Mouse (Mus musculus) hindbrain, embryonic 16.5 days (tissue): ENCODE data around the gene Mroh2a. TPM values are rescaled to one million over a fixed set of nuclear protein-coding genes. Genes with fewer than 3 reads are reported as not detected.

Experiments
- ATAC-seq: fragments of 200-750 bp; cut with Nextera tagmentation; 2 replicates; pipeline ENCODE4 v1.8.0; 2017; ENCODE audit warnings: moderate TSS enrichment, moderate library complexity
- H3K27ac ChIP-seq: fragments of 300-500 bp; sonication (generic); 2 replicates; pipeline ENCODE4 v1.5.1; 2014; ENCODE audit warnings: low read depth, mild to moderate bottlenecking, control low read depth, low read length, moderate library complexity
- H3K27me3 ChIP-seq: fragments of 300-500 bp; sonication (generic); replicated peaks from 2 replicates; pipeline ENCODE4 v1.6.1; 2014; ENCODE audit warnings: low read length; ENCODE audit not compliant: control insufficient read depth, insufficient read depth
- H3K36me3 ChIP-seq: fragments of 300-500 bp; sonication (generic); 2 replicates; pipeline ENCODE4 v1.6.1; 2014; ENCODE audit warnings: mild to moderate bottlenecking, low read length, moderate library complexity, mixed read lengths; ENCODE audit not compliant: control insufficient read depth, insufficient read depth
- H3K4me1 ChIP-seq: fragments of 300-500 bp; sonication (generic); 2 replicates; pipeline ENCODE4 v1.6.1; 2014; ENCODE audit warnings: low read depth, low read length; ENCODE audit not compliant: control insufficient read depth, insufficient read depth
- H3K4me2 ChIP-seq: fragments of 300-500 bp; sonication (generic); 2 replicates; pipeline ENCODE4 v1.6.1; 2014; ENCODE audit warnings: mild to moderate bottlenecking, low read length, control low read depth, moderate library complexity
- H3K4me3 ChIP-seq: fragments of 300-500 bp; sonication (generic); 2 replicates; pipeline ENCODE4 v1.5.1; 2014; ENCODE audit warnings: mild to moderate bottlenecking, low read length, control low read depth, moderate library complexity
- H3K9ac ChIP-seq: fragments of 300-500 bp; sonication (generic); 2 replicates; pipeline ENCODE4 v1.6.1; 2014; ENCODE audit warnings: low read depth, mild to moderate bottlenecking, control low read depth, low read length, moderate library complexity
- H3K9me3 ChIP-seq: fragments of 300-500 bp; sonication (generic); 2 replicates; pipeline ENCODE4 v1.6.1; 2014; ENCODE audit warnings: mild to moderate bottlenecking, low read length, moderate library complexity; ENCODE audit not compliant: control insufficient read depth
- WGBS: fragments of 180-500 bp; shearing (Covaris S2); extraction: QIAGEN DNeasy Blood & Tissue Kit; methylation state at CpG from one replicate; pipeline ENCODE4 v1.1.7; 2014; 5-methylcytosine and 5-hydroxymethylcytosine counted together
- polyA plus RNA-seq: library from polyadenylated mRNA; unstranded; fragments of >200 nt; fragmentation: Nextera tagmentation; extraction: Ambion mirVana; gene quantifications from 2 replicates; pipeline ENCODE4 v1.2.1, GENCODE M21; 2015

Mroh2a gene
- polyA plus RNA-seq, 1 experiment from 2014 or later = 0.45 TPM

DNA sequence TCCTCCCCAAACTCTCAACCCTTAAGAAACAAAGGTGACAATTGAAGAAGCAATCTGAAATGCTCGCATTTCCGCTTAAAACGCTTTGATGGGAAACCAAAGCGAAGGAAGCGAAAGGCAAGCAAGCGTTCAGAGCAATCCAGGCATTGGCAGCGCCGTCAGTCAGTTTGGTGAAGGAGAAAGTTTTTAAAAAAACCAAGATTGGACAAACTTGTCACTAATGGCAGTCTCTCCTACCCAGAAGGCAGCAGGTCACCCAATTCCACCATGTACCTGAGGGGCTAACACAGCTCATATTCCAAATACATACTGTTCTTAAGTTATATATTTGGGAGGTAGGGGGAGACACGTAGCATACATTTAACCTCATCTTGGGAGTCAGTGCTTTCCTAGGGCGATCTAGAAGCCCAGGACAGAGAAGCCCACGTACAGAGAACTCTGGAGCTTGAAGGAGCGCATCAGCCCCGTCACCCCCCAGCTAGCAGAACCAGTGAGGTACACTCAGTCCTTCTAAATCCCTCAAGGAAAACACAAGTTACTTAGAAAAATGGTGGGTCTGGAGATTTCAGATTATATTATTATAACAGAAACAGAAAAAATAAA, 48.4 kb downstream of the Mroh2a start:
- Histone ChIP-seq H3K4me1 (peaks cover 19% of the 10 kb centered on the region), H3K9me3 (0 out of 2 replicates have a peak, but pooled peaks cover 2% of the 10 kb centered on the region), H3K27ac (no peak overlapping the region), H3K4me3 (no peak overlapping the region), H3K4me2 (no peak overlapping the region), H3K9ac (no peak overlapping the region), H3K27me3 (no peaks in the 10 kb centered on the region), H3K36me3 (peaks cover 17% of the 10 kb centered on the region)
- ATAC-seq = no peak
- WGBS = 70% methylated on average over 13 of the region's 13 CpGs

DNA sequence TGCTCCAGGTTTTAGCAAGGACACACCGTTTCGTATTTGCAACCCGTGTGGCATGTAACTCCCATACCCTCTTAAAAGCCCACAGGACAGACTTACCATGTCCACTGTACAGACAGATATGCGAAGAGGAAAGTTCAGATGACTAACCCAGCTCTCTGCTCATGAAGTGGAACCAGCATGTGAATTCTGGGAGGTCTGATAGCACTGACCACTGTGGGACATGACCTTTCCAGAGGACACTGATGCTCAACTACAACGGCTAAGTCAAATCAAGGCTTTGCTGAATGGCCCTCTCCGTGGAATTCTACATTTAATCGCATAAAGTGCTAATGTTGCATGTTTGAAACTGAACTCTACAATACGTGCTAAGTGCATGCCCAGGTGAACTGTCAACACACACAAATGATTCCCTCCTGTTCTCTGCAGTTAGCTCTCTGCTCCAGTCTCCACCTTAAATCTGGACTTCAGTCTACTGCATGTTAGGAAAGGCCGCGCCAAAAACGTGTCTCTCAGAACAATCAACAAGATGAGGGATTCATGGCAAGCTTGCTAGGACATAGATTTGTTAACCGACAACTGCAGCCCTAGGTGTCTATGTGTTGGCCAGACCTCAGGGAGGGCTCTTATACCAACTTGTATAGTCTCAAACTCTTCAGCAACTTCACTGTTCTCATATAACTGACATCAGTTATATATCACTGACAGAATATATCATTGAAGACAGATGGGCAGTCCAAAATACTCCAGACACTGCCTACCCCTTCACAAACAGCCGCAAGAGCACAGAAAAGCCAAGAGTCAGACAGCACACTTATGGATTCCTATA, 49.1 kb downstream of the Mroh2a start:
- peak overlapping the region; percentile 51 for H3K4me3 ChIP-seq
- H3K4me1 ChIP-seq = peaks cover 19% of the 10 kb centered on the region
- H3K9ac ChIP-seq = peak overlapping the region; percentile 78
- peaks cover 17% of the 10 kb centered on the region for H3K36me3 ChIP-seq
- 0 out of 2 replicates have a peak, but pooled peaks cover 2% of the 10 kb centered on the region for H3K9me3 ChIP-seq
- ATAC-seq = no peak
- no peaks in the 10 kb centered on the region for H3K27me3 ChIP-seq
- no peak overlapping the region for H3K27ac ChIP-seq
- H3K4me2 ChIP-seq = peak overlapping the region; percentile 68
- 67% methylated on average over 13 of the region's 13 CpGs for WGBS

DNA sequence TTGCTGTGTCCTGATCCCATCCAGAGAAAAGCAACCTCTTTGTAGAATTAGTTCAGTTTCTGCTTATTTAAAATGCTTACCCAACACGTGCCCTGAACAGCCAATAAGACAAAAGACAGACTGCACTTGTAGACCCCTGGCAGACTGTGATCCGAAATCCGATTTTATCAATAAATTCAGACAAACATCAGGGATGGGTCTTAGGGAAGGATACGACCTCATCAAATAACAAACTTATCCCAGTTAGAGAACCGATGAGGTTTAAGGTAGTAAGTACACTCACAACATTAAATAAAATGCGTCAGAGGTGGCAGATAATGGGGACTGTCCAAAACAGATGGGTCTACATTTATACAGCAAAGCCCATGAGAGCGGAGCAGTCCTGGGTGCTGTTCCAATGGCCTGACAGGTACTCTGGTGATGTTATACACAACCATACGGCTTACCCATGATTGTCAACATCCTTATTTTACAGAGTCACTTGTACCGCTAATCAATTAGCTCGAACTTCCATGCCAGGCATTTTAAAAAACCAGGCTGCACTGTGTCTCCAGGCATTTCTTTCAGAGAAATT, 49.8 kb downstream of the Mroh2a start:
- Histone ChIP-seq H3K4me2 (peak overlapping the region; percentile 68), H3K9ac (peak overlapping the region; percentile 78), H3K27ac (peak overlapping the region; percentile 72), H3K4me1 (peaks cover 19% of the 10 kb centered on the region), H3K36me3 (peaks cover 17% of the 10 kb centered on the region), H3K27me3 (no peaks in the 10 kb centered on the region), H3K9me3 (peaks cover 2% of the 10 kb centered on the region; the same call in 1 of the 2 replicates), H3K4me3 (peak overlapping the region; percentile 51)
- peak; percentile 41 for ATAC-seq
- 27% methylated on average over 10 of the region's 10 CpGs for WGBS

DNA sequence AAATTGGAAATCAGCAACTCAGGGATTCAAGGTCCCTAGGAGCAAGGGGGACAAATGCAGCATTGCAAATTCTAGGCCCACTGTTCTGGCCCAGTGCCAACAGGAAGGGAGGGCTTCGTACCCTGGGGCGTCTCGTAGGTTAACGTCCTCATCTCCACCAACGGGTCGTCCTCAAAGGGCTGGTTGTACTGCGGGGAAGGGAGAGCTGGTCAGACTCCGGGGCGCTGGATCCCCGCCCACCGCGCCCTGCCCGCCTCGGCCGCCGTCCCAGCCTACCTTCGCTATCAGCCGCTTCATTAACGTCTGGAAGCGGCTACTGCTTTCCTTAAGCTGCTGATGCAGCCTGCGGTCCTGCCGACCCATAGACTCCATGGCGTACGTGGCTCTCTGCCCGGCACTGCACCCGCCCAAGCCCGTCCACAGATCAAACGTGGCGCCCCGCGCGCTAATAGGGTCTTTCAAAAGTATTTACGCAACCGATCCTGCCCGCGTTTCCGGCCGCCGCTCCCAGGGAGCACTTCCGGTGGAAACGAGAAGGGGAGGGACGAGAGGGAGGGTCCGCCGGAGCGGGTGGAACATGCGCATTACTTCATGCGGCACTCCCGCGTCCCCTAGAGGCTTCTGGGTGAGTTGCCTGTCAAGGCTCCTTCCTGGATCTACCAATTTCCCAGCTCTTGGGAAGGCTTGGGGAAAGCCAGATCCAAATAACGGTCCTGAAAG, 50.5 kb downstream of the Mroh2a start, which contains the start of the genes Hjurp and Trpm8:
Gene Hjurp, minus strand, starts transcription at position 536 of the 720 bp plus-strand sequence.
Gene Trpm8, plus strand, starts transcription at position 564 of the 720 bp plus-strand sequence.
- peaks cover 19% of the 10 kb centered on the region for H3K4me1 ChIP-seq
- H3K4me2 ChIP-seq = peak within 1 kb of the TSS; percentile 68
- H3K9ac ChIP-seq = peak within 1 kb of the TSS; percentile 78
- under 1% methylated on average over 50 of the region's 50 CpGs for WGBS
- H3K27me3 ChIP-seq = no peaks in the 10 kb centered on the region
- peak; percentile 98 for ATAC-seq
- peak within 1 kb of the TSS; percentile 72 for H3K27ac ChIP-seq
- H3K36me3 ChIP-seq = peaks cover 17% of the 10 kb centered on the region
- H3K4me3 ChIP-seq = peak within 1 kb of the TSS; percentile 51
- peaks cover 2% of the 10 kb centered on the region; the same call in 1 of the 2 replicates for H3K9me3 ChIP-seq

DNA sequence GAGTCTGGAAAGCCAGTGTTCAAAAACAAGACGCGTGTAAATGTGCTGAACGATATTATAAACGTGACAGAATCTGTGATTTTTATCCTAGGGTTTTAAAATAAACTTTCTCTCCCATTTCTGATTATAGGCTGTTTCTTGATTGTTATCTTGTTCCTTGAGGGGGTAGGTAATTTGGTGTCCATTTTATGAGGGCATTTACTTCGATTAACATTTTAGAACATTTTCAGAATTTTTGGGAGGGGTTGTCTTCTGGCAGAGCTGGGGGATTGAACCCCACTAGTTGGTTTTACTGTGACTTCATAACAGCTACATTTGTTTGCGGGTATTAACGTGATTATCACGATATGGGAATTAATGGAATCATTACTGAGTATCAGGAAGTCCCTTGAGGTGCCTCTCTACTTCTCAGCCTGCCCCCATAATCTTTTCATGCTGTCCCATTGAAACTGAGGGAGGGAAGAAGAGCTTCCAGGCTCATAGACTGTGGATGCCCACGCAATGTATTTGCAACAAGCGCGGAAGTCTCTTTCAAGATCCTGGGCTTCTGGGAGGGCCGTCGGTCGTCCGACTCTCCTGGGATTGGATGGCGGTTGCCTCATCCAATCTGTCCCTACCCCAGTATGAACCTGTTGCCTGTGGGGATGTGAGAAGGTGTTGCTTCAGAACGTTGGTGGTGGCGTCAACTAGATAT, 51.2 kb downstream of the Mroh2a start:
- H3K27ac ChIP-seq = peak overlapping the region; percentile 72
- peaks cover 13% of the 10 kb centered on the region for H3K36me3 ChIP-seq
- H3K27me3 ChIP-seq = no peaks in the 10 kb centered on the region
- peaks cover 4% of the 10 kb centered on the region; the same call in 1 of the 2 replicates for H3K9me3 ChIP-seq
- H3K4me2 ChIP-seq = peak overlapping the region; percentile 68
- peaks cover 19% of the 10 kb centered on the region for H3K4me1 ChIP-seq
- 67% methylated on average over 18 of the region's 18 CpGs for WGBS
- H3K9ac ChIP-seq = peak overlapping the region; percentile 78
- peak; percentile 0 for ATAC-seq
- H3K4me3 ChIP-seq = peak overlapping the region; percentile 51

DNA sequence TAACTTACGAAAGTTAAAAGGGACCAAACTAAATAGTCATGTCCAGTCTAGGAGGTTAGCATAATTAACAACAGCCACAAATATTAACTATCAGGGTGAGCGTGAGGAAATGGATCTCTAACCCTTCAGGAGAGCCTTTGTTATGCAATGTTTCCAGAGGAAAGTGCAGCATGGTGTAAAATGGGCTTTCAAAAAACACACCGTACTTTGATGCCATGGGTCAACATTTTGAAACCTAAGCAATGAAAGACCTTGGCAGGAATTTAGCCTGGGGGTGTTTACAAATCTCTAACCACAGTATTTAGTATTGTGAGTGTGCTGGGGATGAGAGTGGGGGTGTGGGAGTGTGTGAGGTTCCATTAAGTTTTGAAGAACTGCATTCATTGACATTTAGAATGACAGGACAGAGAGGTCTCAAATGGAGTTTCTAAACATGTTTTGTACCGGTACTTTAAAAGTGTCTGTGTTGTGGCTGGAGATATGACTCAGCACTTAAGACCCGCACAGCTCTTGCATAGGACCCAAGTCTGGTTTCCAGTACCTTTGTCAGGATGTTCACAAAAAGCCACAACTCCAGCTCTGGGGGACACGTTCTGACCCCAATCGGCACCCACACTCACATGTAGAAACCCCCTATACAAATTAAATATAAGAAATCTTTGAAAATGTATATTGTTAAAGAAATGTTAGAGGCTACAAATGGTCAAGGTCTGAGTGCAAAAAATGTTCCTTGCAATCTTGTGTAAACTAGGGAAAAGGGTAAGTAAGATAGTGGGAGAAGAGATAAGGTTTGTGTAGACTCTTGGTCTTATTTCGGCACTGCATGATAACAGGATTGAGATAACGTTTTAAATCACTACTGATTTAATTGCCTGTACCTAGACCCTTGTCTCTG, 52.6 kb downstream of the Mroh2a start:
- no peak for ATAC-seq
- Histone ChIP-seq H3K4me1 (peaks cover 19% of the 10 kb centered on the region), H3K4me2 (no peak overlapping the region), H3K27me3 (no peaks in the 10 kb centered on the region), H3K9ac (no peak overlapping the region), H3K27ac (no peak overlapping the region), H3K36me3 (0 out of 2 replicates have a peak, but pooled peaks cover 4% of the 10 kb centered on the region), H3K9me3 (peaks cover 16% of the 10 kb centered on the region), H3K4me3 (no peak overlapping the region)
- 72% methylated on average over 9 of the region's 9 CpGs for WGBS

DNA sequence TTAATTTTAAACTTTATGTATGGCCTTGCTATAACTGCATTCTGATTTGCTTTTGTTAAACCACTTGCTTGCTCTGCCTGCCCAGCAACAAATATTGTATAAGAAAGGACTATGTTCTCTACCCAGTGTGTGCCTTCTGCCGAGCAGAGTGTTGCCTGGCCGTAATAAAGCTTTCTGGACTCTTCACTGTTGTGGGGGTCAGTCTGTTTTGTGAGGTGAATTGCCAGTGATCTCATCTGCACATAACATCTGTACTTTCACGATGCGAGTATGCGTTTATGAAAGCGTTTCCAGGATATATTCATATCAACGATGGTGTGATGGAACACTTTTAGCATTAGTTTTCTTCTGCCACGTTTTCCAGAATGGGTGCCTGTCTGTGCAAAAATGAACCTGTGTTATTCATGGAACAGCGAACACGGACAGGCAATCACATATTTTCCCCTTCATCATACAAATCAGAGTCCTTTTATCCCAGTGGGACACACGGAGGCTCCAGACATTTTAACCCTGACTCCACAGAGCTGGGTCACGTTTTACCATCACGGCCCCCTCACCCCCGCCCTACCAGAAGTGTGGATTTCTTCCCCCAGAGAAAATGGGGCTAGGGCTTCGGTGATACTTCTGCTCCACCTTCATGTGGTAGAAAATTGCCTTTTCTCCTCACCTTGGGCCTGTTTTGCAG, 53.4 kb downstream of the Mroh2a start:
- no peak for ATAC-seq
- Histone ChIP-seq H3K9me3 (peaks cover 24% of the 10 kb centered on the region), H3K36me3 (no peaks in the 10 kb centered on the region), H3K9ac (no peak overlapping the region), H3K4me1 (peaks cover 19% of the 10 kb centered on the region), H3K4me2 (no peak overlapping the region), H3K4me3 (no peak overlapping the region), H3K27me3 (no peaks in the 10 kb centered on the region), H3K27ac (no peak overlapping the region)
- WGBS = 75% methylated on average over 15 of the region's 15 CpGs
